Mouse (Mus musculus) gastrocnemius, postnatal 25 days (tissue): Measurements from ENCODE around the gene Zdhhc24. TPM values are rescaled to one million over a fixed set of nuclear protein-coding genes. Genes with fewer than 3 reads are reported as not detected.

Experiments used
- DNase-seq: peaks from one replicate; pipeline ENCODE4 v3.0.0; 2022
- total RNA-seq, 2 experiments: library from RNA; stranded (reverse); gene quantifications; 1 replicate in 1 of 2; 2 replicates in 1 of 2; pipeline ENCODE4 v1.2.3; 2021

Gene Zdhhc24
- total RNA-seq, 2 experiments from 2014 or later = 2.4 to 2.8 TPM

DNA sequence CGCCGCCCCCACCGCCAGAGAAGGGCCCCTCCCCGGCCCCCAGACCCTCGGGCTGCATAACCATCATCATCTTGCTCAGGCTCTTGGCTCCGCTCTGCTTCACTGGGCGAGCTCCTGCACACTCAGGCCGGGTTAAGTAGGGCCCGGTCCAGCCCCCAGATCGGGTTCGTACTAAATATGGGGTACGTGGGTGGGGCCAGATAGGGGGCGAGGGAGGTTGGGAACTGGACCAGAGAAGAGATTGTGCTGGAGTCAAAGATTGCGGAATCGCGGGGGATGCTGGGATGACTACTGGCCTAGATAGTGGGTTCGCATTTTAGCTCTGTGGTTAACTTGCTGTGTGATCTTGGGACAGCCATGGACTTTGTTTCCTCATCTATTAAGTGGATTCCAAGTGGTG lies 683 bp upstream of the Zdhhc24 start, which contains the start of gene Actn3:
Actn3 (minus strand) TSS at position 125 of the 400 bp plus-strand sequence.
- peak; percentile 83 for DNase-seq

DNA sequence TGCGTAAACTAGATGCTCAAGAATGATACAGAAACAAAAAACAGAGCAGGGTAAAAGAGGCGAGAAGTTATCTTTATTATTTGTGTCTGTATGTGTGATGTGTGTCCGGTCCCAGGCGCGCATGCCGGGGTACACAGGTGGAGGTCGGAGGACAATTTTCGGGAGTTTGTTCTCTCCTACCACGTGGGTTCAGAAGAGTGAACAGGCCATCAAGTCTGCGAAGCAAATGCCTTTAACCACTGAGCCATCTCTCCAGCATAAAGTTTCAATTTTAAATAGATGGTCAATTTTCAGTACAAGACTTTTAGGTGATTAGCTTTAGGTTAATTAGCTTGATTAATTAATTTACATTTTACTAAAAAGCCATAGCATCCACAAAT lies 846 bp downstream of the Zdhhc24 start:
- no peak for DNase-seq

DNA sequence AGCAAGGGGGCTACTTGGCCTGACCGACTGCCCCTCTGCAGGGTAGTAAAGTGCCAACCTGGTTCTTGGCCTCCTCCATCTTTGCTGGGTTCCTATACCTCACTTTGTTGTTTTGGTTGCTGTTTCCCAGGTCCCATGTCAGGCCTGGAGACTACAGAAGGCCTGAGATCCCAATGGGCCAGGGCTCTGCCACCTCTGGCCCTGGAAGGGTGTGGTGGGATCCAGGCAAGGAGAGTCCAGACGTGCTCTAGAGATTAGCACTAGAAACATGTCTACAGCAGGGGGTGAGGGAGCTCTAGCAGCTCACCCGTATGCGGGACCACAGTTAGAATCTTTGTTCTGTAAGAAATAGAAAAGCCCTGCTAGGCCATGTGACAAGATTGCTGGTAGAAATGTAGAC lies 5.5 kb downstream of the Zdhhc24 start:
- no peak for DNase-seq

DNA sequence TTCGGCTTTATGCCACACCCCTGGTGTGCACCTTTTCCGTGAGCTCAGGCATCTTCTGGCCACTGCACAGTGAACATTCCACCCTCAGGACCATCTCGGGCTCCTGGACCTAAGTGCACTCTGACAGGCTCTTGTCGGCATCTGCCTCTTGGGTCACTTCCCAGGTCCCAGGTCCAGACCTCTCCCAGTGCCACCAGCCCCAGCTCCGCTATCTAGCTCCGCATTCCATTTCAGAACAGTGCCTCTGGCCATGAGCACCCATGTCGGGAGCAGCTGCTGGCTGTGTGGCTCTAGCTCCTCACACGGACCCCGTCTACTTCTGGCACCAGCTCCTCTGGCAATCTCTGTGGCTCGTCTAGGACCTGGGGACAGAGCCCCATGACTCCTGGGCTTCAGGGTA lies 11.3 kb downstream of the Zdhhc24 start:
- no peak for DNase-seq

DNA sequence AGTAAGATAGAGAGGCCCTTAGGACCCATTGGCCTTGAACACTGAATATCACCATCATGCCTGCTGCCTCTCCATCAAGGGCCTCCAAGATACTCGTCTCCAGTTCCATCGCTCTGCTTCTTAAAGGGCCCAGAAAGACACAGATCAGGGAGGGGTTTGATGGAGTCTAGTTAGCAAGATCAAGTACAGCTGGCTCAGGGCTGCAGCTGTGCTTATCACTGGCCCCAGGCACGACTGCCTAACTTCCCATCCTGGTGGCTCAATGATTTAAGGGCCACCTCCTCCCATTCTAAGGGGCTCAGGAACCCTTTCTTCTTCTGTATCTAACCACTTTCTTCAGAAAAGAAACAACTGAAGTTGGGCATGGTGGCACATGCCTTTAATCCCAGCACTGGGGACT lies 13.3 kb downstream of the Zdhhc24 start:
- no peak for DNase-seq

DNA sequence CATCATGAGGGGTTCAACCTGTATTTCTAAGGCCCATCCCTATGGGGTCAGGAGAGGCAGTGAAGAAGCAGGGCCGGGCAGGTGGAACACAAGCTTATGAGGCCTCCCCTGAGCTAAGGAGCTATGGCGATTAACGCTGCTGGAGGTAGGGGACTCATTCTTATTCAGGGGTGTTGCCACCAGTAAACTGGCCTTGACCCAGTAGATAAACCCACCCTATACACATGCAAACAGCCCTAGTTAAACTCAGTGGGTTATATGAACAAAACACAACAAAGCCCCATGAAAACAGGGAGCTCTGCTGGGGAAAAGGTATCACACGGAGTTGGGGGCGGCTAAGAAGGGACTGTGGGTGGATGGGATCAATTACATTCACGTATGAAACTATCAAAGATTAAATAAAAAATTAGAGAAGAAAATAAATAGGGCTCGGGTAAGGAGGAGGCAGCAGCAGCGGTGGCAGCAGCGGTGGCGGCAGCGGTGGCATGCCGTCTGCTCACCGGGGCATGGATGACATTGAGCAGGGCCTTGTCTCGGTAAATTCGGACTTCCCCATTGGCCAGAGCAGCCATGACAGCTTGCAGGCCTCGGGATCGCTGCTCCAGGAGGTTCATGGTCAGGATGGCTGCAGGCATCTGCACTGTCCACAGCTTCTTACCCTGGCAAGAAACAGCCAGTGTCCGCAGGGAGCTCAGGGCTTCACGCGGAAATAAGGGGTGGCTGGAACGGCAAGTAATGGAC lies 18.5 kb downstream of the Zdhhc24 start:
- DNase-seq = no peak

DNA sequence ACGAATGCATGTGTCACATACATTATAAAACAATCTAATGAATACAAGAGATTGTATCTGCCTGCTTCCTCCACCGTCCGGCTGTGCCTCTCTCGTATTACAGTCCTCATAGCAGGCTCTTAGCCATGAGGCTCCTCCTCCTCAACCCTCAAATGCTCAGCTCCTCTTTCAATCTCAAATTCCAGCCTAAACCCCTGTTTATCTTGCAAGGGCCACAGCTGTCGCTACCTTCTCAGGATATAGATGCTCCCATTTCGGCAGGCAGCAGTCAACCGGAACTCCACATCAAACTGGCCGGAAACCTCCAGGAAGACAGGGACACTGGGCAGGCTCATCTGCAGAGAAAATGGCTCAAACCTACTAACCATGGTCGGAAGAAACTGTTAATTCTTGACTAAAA lies 20.5 kb downstream of the Zdhhc24 start:
- DNase-seq = no peak

DNA sequence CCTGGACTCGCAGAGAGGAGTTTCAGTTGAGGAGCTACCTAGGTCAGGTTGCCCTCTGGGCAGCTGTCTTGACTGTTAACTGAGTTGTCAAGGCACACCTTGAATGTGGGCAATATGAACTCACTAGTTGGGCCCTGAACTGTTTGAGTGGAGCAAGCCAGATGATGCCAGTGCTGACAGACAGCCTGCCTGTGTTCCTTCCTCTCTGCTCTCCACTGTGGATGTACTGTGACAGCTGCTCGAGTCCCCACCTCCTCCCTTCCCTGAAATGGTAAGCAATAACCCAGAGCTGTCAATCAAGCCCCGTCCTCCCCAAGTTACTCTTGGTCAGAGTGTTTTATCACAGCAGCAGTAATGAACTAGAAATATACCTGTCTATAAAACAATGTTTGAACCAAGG lies 21.4 kb downstream of the Zdhhc24 start:
- DNase-seq = no peak

DNA sequence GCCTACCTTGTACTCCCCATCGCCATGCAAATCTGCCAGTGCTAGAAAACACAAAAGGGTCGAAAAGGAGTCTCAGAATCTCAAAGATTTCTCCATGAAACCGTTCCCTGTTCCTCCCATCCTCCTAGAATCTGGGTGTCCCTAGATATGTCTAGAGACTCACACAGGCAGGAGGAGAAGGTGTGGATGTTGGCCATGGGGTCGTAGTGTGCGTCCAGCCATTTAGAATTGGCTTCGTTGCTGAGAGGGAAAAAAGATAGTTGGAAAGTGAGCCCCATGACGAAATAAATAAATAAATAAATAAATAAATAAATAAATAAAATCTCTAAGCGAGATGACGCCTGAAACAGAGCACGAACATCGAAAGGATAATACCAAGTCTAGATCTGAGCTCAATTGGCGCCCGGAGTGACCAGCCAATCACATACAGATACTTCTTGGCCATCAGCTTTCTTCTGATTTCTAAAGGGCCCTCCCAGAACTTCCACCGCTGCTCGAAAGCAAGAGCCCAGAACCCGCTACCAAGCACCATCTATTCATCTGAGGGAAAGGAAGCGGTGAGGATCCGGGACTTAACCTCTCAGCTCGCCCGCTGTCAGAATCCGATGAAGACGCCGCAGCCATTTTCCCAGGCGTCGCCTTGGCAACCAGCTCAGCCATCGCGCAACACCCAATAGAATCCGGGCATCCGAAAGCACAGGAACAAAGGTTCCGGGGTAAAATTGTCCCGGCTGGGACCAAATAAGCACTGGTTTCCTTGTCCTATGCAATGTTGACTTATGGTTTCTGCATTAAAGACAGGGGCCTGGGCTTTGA lies 27.7 kb downstream of the Zdhhc24 start, which contains the start of gene Bbs1:
Bbs1 (minus strand) TSS at position 650 of the 816 bp plus-strand sequence.
- peak; percentile 60 for DNase-seq

DNA sequence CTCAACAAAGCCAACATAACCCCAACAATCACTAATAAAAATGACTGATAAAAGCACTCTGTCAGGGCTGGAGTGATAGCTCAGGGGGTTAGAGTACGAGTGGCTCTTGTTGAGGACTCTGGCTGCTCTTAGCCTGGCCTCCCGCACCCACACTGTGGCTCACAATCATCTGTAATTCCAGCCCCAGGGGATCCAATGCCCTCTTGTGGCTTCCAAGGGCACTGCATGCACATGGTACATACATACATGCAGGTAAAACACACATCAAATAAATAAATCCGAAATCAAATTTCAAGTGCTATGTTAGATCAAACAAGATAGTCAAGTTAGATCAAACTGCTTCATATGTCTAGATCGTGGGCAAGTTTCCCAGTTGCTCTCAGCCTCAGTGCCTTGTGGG lies 29.6 kb downstream of the Zdhhc24 start:
- DNase-seq = no peak

DNA sequence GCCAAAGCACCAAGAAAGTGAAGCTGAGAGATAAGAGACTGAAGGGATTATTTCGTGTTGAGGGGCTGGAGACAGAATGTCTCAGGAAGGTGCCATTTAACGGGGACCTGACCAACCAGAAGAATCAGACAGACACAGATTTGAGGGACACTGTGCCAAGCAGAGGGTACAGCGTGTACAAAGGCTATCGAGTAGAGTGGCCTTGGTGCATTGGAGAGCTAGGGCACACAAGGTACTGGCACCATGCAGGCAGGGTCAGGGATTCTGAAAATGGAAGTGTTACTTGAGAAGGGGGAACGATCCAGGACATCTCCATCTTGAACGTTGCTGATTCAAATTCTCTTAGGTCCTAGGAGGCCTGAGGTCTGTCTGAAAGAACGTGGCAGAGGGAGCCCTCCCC lies 30.9 kb downstream of the Zdhhc24 start:
- no peak for DNase-seq

DNA sequence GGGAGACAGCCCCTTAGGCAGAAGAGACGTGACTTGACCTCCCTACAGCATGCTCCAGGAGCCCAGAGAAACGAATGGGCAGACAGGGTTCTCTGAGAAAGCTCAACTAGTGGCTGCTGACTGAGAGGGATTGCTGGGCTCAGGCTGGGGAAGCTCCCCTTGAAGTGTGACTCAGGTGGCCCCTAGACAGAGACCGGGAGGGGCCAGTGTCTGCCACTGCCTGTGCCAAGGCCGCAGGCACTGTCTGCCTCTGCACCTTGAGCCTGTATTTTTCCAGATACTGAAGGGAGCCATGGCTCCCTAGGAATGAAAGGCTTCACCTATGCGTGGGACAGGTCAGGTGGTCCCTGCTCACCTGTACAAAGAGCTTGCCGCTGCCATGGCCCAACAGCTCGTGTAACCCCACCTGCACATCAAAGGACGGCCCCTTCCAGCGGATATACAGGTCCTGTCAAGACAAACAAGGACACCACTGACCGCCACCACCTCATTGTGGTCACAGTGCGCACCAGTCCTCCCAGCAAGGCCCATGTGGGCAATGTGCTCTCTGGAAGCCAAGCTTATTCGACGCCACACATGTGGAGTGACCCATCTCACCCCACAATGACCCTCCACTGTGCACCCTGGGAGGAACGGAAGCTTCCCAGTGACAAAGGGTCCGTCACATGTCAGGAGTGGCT lies 37.6 kb downstream of the Zdhhc24 start:
- no peak for DNase-seq

DNA sequence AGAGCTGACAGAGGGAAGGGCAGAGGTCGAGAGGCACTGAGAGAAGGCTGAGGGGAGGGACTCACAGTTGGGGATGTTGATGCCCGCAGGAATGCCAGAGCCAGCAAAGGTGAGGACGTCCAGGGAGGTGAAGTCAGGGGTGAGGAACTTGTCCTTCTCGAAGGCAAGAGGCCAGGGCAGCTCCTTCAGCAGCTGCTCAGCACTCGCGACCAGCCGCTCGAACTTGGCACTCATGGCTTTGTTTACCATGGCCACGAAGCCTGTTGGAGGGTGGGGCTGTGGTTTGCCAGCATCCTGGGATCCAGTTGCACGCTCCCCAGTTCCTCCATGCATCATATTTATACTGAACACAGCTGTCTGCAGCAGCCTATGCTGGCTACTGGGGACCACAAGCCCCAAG lies 38.4 kb downstream of the Zdhhc24 start:
- DNase-seq = no peak

DNA sequence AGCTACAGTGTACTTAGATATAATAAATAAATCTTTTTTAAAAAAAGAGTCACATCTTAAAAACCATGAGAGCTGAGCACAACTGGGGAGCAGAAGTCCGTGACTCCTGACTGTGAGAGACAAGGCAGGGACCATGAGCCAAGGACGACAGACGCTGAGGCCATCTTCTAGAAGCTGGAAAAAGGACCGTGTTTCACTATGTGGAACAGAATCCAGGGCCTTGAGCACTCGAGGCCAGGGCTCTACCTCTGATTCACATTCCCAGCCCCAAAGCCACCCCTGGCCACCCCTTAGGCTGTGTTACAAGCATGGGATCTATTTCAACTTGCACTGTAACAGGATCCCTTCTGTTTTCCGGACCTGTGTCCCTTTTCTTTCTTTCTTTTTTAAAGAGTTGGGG lies 41.2 kb downstream of the Zdhhc24 start:
- no peak for DNase-seq

DNA sequence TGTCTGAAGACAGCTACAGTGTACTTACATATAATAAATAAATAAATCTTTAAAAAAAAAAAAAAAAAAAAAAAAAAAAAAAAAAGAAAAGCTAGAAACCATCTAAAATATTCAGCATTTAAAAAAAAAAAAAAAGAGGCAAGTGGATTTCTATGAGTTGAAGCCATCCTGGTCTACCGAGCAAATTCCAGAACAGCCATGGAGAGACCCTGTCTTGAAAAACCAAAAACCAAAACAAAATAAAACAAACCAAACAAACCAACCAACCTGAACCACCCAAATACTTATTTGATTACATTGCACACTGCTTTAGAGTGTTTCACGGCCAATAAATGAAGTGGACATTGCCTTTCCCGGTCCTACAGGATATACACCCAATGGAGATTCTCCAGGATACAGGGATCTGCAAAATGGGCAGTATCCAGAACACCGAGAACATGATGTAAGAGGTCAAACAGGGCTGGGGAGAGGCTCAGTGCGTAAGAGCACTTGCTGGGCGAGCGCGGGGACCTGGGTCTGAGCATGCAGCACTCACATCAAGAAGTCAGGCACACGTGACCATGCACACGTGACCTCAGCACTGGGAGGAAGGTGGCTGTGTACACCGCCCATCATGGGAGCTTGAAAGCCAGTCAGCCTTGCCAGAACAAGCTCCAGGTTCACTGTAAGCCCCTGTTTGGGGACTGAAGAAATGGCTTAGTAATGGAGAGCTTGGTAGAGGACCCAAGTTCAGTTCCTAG lies 46.8 kb downstream of the Zdhhc24 start:
- DNase-seq = no peak

DNA sequence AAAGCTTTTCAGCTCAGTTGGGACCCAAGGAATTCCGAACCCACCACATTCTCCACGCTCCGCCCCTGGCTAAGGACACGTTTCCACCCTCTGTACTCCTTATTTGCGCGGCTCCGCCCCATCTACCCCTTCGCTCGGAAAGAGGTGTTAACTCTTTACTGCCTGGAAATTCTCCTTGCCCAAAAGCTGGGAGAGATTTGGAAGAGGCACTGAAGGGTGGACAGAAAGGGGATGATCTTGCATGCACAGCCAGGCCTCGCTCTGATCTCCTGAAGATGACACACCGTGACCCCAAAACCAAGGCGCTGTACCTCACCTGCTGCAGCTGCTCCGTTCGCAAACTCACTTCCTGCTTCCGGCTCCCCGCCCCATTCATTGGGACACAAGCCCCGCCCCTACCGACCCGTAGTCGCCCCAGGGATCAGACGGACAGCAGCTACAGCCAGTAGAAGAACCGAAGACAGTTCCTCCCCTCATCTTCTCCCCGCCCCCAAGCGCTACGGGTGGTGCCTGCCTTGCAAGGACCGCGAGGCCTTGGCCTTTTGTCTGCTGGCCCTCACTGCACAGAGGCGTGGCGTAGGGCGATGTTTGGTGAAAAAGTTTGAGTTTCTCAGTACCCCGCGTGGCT lies 49.5 kb downstream of the Zdhhc24 start, which contains the start of gene Dpp3:
Dpp3 (minus strand) TSS at position 384 of the 628 bp plus-strand sequence.
- peak; percentile 98 for DNase-seq

DNA sequence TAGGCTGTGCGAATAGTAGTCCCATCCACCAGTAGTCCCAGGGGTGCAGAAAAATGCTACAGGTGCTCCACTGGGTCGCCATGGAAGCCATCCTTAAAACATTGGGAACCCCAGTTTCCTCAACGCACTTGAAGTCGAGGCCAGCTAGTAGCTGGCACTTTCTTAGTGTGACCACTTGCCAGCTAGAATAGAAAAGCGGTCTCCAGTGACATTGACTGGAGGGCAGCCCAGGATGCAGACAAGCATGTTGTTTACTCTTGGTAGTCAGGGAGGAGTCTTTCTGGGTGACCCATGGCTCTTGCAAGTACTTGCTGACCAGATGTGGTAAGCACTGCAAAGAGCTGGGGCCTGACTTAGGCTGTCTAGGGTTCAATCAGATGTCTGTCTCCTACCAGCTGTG lies 50.3 kb downstream of the Zdhhc24 start:
- DNase-seq = peak; percentile 64
